In the genomic region with DNA sequence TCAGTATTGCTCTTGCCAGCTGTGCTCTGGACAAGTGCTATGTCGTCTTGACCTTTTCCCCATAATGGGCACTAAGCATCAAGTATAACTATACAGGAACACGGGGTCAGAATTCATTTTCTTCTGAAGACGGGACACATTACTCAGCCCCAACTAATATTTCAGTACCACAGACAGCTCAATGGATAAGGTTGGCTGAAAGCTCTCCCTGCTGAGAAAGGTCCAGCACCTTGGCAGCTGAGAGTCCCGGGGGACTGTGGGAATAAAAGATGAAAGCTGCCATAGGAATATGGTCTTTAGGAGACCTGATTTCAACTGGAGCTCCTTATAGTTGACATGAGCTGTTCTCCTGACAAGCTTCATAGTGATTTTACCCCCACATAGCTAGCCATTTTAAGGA, we compare ENCODE assay signal across 17 mouse cellular contexts.
DNase-seq lines count a peak whose midpoint lies in the region; ATAC-seq lines count a peak whose summit lies in the region.
"Had no signal": no experiment of that assay in that cellular context is flagged by ENCODE, and none has a peak within 500 bp of the region (broad histone marks: within the 10 kb centered on the region; RNA-seq: fewer than 3 reads in every experiment).

No protein-coding gene starts in this region.

- DNase-seq in adrenal gland, postnatal 14 days, result peak; percentile 26
- no peak for DNase-seq in adrenal gland, adult 18-20 months (ENCODE audit: low spot score in 2 of 2)
- peak; percentile 17 for DNase-seq in heart, postnatal 4 days
- no peak for DNase-seq in heart, adult 9 months (ENCODE audit: low spot score in 2 of 2)
- DNase-seq in midbrain, embryonic 11.5 days (ENCODE audit: low spot score, missing footprints), result peak; percentile 53
- peak; percentile 18 for DNase-seq in forelimb bud, embryonic 11.5 days (ENCODE audit: low read depth, low spot score)
- DNase-seq in liver, embryonic 11.5 days (ENCODE audit: low spot score), result no peak
- DNase-seq: heart, adult 18-20 months; kidney, adult 11 months; lung, adult 18-20 months; right cerebral cortex, postnatal 4 days had no signal

- ATAC-seq in midbrain, embryonic 11.5 days (ENCODE audit: low FRiP score), result no peak
- no peak for ATAC-seq in midbrain, embryonic 15.5 days (replicated peaks)
- ATAC-seq in liver, embryonic 11.5 days (replicated peaks; ENCODE audit: low FRiP score), result no peak
- ATAC-seq: forebrain, embryonic 13.5 days had no signal

- H3K9me3 ChIP-seq in midbrain, embryonic 11.5 days (ENCODE audit: control insufficient read depth, low read length), result no peaks in the 10 kb centered on the region
- H3K9me3 ChIP-seq in midbrain, embryonic 15.5 days, result no peaks in the 10 kb centered on the region
- H3K9me3 ChIP-seq in liver, embryonic 11.5 days (ENCODE audit: control insufficient read depth, low read length), result no peaks in the 10 kb centered on the region
- H3K9me3 ChIP-seq: forebrain, embryonic 13.5 days; hindbrain, embryonic 15.5 days; limb, embryonic 15.5 days had no signal

- H3K36me3 ChIP-seq in midbrain, embryonic 11.5 days (ENCODE audit: control insufficient read depth, insufficient read depth, low read length), result no peaks in the 10 kb centered on the region
- no peaks in the 10 kb centered on the region for H3K36me3 ChIP-seq in midbrain, embryonic 15.5 days (replicated peaks)
- H3K36me3 ChIP-seq in liver, embryonic 11.5 days (ENCODE audit: control insufficient read depth, insufficient read depth, low read length), result no peaks in the 10 kb centered on the region
- H3K36me3 ChIP-seq: hindbrain, embryonic 15.5 days; limb, embryonic 15.5 days had no signal

- no peaks in the 10 kb centered on the region for H3K4me1 ChIP-seq in midbrain, embryonic 11.5 days (ENCODE audit: control insufficient read depth, insufficient read depth, low read length)
- H3K4me1 ChIP-seq in midbrain, embryonic 15.5 days, result no peaks in the 10 kb centered on the region
- no peaks in the 10 kb centered on the region for H3K4me1 ChIP-seq in liver, embryonic 11.5 days (replicated peaks; ENCODE audit: control insufficient read depth, insufficient read depth, low read length)
- H3K4me1 ChIP-seq: forebrain, embryonic 13.5 days; hindbrain, embryonic 15.5 days; limb, embryonic 15.5 days had no signal

- H3K27me3 ChIP-seq in midbrain, embryonic 11.5 days (ENCODE audit: control insufficient read depth, insufficient read depth, low read length), result no peaks in the 10 kb centered on the region
- H3K27me3 ChIP-seq in midbrain, embryonic 15.5 days (replicated peaks), result no peaks in the 10 kb centered on the region
- H3K27me3 ChIP-seq in liver, embryonic 11.5 days (replicated peaks; ENCODE audit: control insufficient read depth, insufficient read depth, low read length), result no peaks in the 10 kb centered on the region
- H3K27me3 ChIP-seq: forebrain, embryonic 13.5 days; hindbrain, embryonic 15.5 days; limb, embryonic 15.5 days had no signal

- H3K4me2 ChIP-seq in midbrain, embryonic 11.5 days, result no peak overlapping the region
- no peak overlapping the region for H3K4me2 ChIP-seq in midbrain, embryonic 15.5 days
- H3K4me2 ChIP-seq in liver, embryonic 11.5 days, result no peak overlapping the region
- H3K4me2 ChIP-seq: forebrain, embryonic 13.5 days; hindbrain, embryonic 15.5 days; limb, embryonic 15.5 days had no signal

- H3K27ac ChIP-seq in midbrain, embryonic 11.5 days (ENCODE audit: low read depth, low read length), result no peak overlapping the region
- H3K27ac ChIP-seq in midbrain, embryonic 15.5 days, result no peak overlapping the region
- H3K27ac ChIP-seq in liver, embryonic 11.5 days (ENCODE audit: low read depth, low read length), result no peak overlapping the region
- H3K27ac ChIP-seq: forebrain, embryonic 13.5 days; hindbrain, embryonic 15.5 days; layer of hippocampus, adult 2 months; limb, embryonic 15.5 days; macrophage had no signal

- no peak overlapping the region for H3K4me3 ChIP-seq in midbrain, embryonic 11.5 days (ENCODE audit: low read depth, low read length)
- no peak overlapping the region for H3K4me3 ChIP-seq in midbrain, embryonic 15.5 days
- no peak overlapping the region for H3K4me3 ChIP-seq in liver, embryonic 11.5 days (ENCODE audit: low read depth, low read length)
- H3K4me3 ChIP-seq: forebrain, embryonic 13.5 days; hindbrain, embryonic 15.5 days; layer of hippocampus, adult 2 months; limb, embryonic 15.5 days had no signal

- no peak overlapping the region for H3K9ac ChIP-seq in midbrain, embryonic 11.5 days (ENCODE audit: low read length)
- no peak overlapping the region for H3K9ac ChIP-seq in midbrain, embryonic 15.5 days
- H3K9ac ChIP-seq in liver, embryonic 11.5 days (ENCODE audit: low read depth, low read length), result no peak overlapping the region
- H3K9ac ChIP-seq: forebrain, embryonic 13.5 days; hindbrain, embryonic 15.5 days; limb, embryonic 15.5 days had no signal

- 75% methylated on average over 4 of the region's 4 CpGs for WGBS in midbrain, embryonic 11.5 days
- 73% methylated on average over 4 of the region's 4 CpGs for WGBS in midbrain, embryonic 15.5 days
- WGBS in liver, embryonic 11.5 days, result 59% methylated on average over 4 of the region's 4 CpGs

Comparison
In these comparisons a context has a peak if more than half of its experiments do, and no peak if none do; other contexts are left out.
1. DNase-seq: peak in adrenal gland, postnatal 14 days (single experiment), heart, postnatal 4 days (single experiment), midbrain, embryonic 11.5 days (single experiment) and forelimb bud, embryonic 11.5 days (single experiment); none in adrenal gland, adult 18-20 months (0 of 2), heart, adult 9 months (0 of 2) and liver, embryonic 11.5 days (single experiment).